Mouse (Mus musculus) adrenal gland, adult (tissue): ENCODE data around the gene Prss46.
A peak's percentile ranks its signal among the peaks of the same experiment; 100 is the strongest.

Experiments
- DNase-seq, 2 experiments: peaks; one replicate each; pipeline ENCODE4 v3.0.0; 2022 to 2023; ENCODE audit warnings: low spot score in 1 of 2; ENCODE audit not compliant: inconsistent age in 2 of 2

Gene Prss46

GRCm38 (mm10) chr9:110858523-110858922 is 14.2 kb downstream of the Prss46 start:
- no peak for DNase-seq

- DNase-seq, result no peak
Observed at GRCm38 (mm10) chr9:110858967-110859596, 14.8 kb downstream of the Prss46 start.

GRCm38 (mm10) chr9:110871030-110871429 is 26.7 kb downstream of the Prss46 start:
- DNase-seq, result peak; percentile 58 to 89

DNA sequence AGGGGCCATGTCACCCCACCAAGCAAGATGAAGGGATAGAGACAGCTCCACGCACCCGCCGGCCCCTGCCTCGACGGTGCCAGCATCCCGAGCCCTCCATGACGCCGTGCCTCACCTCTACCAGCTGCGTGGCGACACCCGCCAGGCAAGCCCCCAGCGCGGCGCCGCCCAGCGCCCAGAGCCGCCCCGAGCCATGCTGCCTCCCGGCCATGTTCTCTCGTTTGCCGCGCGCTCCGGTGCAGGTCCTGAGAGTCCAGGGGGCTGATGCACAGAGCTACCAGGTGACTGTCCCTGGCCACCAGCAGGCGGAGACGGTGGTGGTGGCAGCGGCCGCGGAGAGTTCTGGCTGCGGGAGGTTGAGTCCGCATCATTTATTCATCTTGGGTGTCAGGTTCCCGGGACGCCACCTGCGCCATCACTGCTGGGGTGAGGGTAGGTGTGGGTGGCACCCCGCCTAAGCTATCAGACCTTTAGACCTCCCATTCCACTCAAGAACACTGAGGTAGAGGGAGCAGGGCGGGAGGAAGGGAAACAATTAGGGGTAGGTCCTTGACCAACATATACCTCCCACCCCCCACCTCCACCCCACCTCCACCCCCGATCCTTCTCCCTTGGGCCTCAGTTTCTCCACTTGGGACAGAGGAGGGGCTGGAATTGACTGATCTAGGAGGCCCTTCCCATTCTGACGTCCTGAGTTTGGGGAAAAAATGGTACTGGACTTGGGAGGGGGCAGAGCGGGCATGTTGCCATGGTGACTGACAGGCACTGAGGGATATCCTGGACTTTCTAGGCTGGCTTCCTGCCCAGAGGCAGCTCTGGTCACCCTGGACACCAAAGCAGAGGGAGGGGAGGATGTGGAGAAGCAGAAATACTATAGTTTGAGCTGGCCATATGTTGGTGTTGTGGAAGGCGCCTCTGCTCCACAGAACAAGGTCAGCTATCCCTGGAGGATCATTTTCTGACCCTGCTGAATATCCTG is 29.7 kb downstream of the Prss46 start:
- DNase-seq, result peak; percentile 61 to 75

DNA sequence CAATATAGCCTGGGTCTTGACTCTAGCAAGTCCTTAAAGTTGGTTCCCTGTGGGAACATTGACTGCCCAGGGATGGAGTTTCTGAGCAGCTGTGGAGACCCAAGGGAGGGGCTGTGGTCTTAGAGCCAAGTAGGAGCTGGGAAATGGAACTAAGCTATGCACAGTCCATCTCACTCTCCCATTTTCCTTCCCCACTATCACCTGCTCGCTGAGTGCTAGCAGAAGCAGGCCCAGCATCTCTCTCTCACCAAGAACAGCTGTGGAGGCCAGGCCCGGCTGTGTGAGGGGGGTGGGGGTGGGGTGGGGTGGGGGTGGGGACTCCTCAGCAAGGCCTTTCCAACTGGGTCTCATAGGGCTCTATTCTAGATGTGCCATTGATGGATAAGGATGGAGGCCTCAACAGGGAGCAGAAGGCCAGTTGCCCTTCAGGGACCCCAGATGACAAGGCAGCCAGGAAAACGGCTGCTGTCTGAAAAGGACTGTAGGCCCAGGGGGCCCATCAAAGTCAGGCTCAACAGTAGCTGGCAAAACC is 30.4 kb downstream of the Prss46 start:
- DNase-seq, result no peak

- peak in 1 of 2 experiments; percentile 28 for DNase-seq
Observed at GRCm38 (mm10) chr9:110875288-110875695, 31.0 kb downstream of the Prss46 start.

DNA sequence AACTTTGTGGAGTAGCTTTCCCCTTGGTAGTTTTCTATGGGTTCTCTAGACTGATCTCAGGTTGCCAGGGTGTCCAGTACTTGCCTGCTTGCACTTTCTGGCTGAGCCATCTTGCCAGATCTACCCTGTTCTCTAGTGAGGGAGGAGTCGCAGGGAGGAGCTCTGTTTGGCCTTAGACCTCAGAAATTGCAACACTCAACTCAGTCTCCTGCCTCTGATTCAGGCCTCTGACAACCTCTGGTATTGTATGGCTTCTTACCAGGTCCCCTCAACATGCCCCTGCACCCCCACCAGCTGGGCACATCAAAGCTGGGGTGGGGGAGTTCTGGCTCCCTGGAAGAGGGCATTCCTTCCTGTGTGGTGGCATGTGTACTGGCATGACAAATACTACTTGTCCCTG is 33.0 kb downstream of the Prss46 start:
- DNase-seq, result peak in 1 of 2 experiments; percentile 70

GRCm38 (mm10) chr9:110877888-110878287 is 33.6 kb downstream of the Prss46 start:
- peak; percentile 80 to 83 for DNase-seq

DNA sequence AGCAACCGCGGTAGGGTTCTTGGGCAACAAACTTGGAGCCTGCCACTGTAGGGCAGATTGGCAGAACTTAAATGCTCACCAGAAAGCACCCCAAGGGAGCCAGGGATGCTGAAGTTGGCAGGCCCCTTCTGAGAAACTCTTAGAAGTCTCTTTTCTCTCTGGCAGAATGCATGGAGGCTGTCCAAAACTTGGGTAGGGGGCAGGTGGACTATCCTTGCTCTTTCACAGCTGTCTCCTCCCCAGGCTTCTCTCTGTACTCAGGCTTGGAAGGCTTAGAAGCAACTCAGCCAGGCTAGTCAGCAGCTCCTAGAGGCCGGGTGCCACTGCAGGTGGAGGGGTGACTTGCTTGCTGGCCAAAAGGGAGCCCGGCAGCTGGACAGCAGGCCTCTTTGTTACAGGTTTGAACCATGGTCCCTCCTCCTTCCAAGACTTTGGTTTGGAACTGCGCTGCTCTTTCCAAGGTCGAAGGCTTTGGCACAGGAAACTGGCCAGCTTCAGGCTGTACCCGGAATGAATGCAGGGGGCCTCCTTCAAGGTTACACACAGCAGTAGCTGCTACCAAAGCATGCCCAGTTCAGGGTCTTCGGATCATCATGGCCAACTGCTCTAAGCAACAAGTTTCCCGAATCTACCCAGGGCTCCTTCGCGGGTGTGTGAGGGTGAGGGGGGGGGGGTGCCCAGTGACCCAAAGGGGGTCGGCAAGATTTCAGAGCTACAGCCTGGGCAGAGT is 35.0 kb downstream of the Prss46 start, which contains the start of gene Als2cl:
Als2cl (plus strand) TSS at position 680 of the 730 bp plus-strand sequence.
- peak; percentile 79 to 85 for DNase-seq

- DNase-seq, result peak; percentile 91 to 93
Observed at GRCm38 (mm10) chr9:110879998-110880561, 35.8 kb downstream of the Prss46 start, which contains the start of gene Tmie. Gene Tmie, minus strand, starts transcription at chr9:110880113.

DNA sequence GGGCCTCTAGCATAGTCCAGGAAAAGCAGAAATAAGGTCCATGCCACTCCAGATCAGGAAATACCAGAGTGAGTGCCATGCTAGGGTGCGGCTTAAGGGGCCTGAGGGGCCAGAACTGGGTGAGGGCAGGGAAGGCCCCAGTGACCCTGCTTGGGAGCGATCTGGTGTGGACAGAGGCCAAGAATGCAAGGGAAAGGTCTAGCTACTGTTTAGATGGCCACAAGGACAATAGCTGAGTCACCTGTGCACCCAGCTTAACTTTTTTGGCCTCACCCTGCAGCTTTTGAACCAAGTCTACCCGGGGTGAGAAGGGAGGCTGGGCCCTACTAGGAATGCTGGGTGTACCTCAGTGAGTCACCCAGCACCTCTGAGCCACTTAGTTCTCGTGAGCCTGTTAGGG is 36.5 kb downstream of the Prss46 start:
- peak; percentile 65 to 83 for DNase-seq

DNA sequence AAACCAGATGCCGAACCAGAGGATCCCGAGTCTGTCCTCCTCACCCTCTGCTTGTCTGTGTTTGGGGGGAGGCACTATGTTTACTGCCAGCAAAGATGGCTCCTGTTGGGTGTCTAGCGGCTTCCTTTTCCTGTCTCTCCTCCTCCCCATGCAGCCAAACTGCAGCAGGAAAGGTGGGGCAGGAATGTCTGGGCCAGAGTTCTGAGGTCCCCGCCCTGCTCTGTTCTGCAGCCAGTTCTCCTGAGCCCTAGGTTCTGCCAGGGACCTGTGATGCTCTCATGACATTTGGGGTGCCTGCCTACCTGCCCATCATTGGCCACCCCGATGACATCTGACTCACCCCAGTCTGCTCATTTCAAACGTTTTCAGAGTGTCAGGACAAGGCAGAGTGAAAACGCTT is 37.6 kb downstream of the Prss46 start:
- peak; percentile 47 to 56 for DNase-seq

- DNase-seq, result no peak
Observed at GRCm38 (mm10) chr9:110887388-110888303, 43.3 kb downstream of the Prss46 start.

DNA sequence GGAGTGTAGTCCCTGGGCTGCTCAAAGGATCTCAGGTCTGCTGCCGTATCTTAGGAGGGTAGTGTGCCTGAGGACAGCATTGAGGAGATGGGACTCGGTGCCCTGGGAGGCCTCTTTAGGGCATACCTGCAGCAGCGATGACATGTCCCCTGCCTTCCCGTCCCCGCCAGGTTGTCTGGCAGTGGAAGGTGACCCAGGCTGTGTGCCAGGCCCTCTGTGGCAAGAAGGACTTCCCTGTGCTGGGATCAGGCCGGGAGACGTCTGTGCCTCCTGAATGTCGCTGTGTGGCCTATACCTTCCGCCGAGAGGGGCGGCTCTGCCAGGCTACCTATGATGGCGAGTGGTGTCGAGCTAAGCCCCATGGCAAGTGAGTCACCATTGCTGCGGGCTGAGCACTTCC is 44.6 kb downstream of the Prss46 start:
- DNase-seq, result no peak

DNA sequence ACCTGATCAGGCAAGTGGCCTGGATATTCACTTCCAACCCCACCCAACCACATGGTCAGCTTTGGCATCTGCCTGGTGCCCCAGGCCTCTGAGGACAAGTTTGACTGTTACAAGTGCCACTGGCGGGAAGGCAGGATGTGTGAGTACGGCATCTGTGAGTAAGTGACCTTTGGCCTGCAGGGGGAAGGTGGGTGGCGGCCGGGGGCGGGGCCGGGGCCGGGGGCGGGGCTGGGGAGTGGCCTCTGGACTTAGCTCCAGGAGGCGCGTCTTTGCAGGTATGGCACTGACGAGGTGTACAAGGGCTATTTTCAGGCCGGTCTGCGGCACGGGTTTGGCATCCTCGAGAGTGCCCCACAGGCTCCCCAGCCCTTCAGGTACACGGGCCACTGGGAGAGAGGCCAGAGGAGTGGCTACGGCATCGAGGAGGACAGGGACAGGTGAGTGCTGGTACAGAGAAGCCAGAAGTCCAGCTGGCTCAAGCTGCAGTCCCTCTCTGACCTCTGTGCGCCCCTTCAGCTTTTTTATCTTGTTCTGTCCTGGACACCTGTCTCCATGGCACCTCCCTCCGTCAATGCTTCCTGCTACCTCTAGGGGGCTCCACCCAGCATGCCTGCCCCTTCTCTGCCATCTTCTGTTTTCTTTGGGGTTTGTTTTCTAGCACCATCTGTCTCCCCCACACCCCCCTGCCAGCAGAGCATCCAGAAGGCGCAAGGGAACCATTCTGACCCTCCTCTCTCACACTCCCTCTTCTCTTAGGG is 45.9 kb downstream of the Prss46 start:
- no peak for DNase-seq

- DNase-seq, result peak in 1 of 2 experiments; percentile 52
Observed at GRCm38 (mm10) chr9:110891077-110891828, 46.9 kb downstream of the Prss46 start.

- no peak for DNase-seq
Observed at GRCm38 (mm10) chr9:110892552-110892951, 48.2 kb downstream of the Prss46 start.

GRCm38 (mm10) chr9:110893429-110893828 is 49.1 kb downstream of the Prss46 start:
- no peak for DNase-seq
